Mouse (Mus musculus): ENCODE measurements around the gene Klk13.

Klk13 gene

GRCm38 (mm10) chr7:43775311-43776057 is 63.1 kb downstream of the Klk13 start:
- Histone ChIP-seq H3K9me3 (ENCODE audit: low read length) (no peaks in the 10 kb centered on the region), H3K4me3 (replicated peaks; ENCODE audit: low read length) (peak overlapping the region; percentile 62), H3K36me3 (ENCODE audit: insufficient read depth, low read length) (no peaks in the 10 kb centered on the region), H3K4me1 (replicated peaks; ENCODE audit: low read depth, low read length) (peaks cover 53% of the 10 kb centered on the region), H3K27me3 (ENCODE audit: insufficient read depth, low read length) (peaks cover 3% of the 10 kb centered on the region; the same call in 1 of the 2 replicates)
- no peak for TF ChIP-seq CTCF (conservative IDR thresholded peaks at IDR 0.05; ENCODE audit: low read length)
- TF ChIP-seq NANOG (IDR thresholded peaks at IDR 0.05; ENCODE audit: borderline replicate concordance, low read length): no peak
- TF ChIP-seq POU5F1 (IDR thresholded peaks at IDR 0.05; ENCODE audit: borderline replicate concordance, low read length): no peak

- Histone ChIP-seq H3K4me3 (replicated peaks; ENCODE audit: low read length) (peak overlapping the region; percentile 51; the same call in 1 of the 2 replicates), H3K36me3 (ENCODE audit: insufficient read depth, low read length) (no peaks in the 10 kb centered on the region), H3K9me3 (ENCODE audit: low read length) (no peaks in the 10 kb centered on the region), H3K27me3 (ENCODE audit: insufficient read depth, low read length) (peaks cover 9% of the 10 kb centered on the region), H3K4me1 (replicated peaks; ENCODE audit: low read depth, low read length) (peaks cover 63% of the 10 kb centered on the region)
- TF ChIP-seq POU5F1 (IDR thresholded peaks at IDR 0.05; ENCODE audit: borderline replicate concordance, low read length) (no peak), CTCF (conservative IDR thresholded peaks at IDR 0.05; ENCODE audit: low read length) (no peak), NANOG (IDR thresholded peaks at IDR 0.05; ENCODE audit: borderline replicate concordance, low read length) (no peak)
These were observed 64.1 kb downstream of the Klk13 start for GRCm38 (mm10) chr7:43776506-43776905.

Data from E14TG2a.4 (cell line).